Comparison of ENCODE assay signal across 8 mouse cellular contexts in the genomic region with DNA sequence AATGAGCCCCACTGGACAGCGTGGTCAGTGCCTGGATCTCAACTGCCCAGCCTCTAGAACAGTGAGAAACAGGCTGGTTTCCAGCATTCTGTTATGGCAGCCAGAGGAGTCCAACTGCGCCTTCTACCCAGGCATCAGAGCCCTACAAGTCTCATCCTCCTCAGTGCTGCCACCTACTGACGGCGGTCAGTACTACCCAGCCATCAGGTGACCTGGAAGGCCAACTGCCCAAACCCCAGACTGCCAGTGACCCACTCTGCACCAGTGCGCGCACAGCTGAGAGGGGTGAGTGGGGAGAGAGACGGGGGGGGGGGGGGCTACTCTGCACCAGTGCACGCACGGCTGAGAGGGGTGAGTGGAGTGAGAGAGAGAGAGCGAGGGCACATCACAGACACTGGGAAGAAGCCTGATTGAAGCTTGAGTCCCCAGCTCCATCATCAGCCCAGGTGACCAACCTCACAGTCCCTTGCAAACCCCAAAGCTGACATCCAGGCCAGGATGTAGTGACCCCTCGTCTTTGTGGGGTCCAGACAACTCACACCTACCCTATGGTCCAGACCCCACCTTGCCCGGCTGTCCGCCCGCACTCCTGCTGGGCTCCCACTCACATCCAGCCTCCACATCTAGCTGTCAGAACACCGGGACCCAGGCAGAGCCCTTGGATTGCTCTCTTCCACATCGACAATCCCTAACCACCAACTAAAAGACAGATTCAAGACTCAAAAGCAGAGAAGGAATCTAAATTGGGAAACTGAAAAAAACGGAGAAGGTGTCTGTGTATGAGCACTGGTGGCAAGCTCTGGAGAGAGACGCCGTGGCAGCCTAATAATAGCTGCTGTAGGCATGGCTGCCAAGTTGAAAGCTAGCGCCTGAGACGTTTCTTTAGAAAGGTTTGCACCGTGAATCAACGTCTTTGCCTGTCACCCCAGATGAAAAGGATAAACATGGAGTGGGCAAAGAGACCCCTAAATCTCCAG. TPM values are rescaled to one million over a fixed set of nuclear protein-coding genes. Genes with fewer than 3 reads are reported as not detected.
DNase-seq lines count a peak whose midpoint lies in the region; ATAC-seq lines count a peak whose summit lies in the region.

No protein-coding gene starts in this region.

- H3K27ac ChIP-seq in heart, embryonic 10.5 days, result peak overlapping the region; percentile 80
- H3K27ac ChIP-seq in kidney, embryonic 16.5 days (ENCODE audit: low read length), result no peak overlapping the region
- H3K27ac ChIP-seq in liver, embryonic 13.5 days, result no peak overlapping the region

- no peak overlapping the region for H3K9ac ChIP-seq in kidney, embryonic 16.5 days (replicated peaks; ENCODE audit: low read length)
- no peak overlapping the region for H3K9ac ChIP-seq in liver, embryonic 13.5 days

- H3K36me3 ChIP-seq in heart, embryonic 10.5 days, result peaks cover 45% of the 10 kb centered on the region
- H3K36me3 ChIP-seq in kidney, embryonic 16.5 days (ENCODE audit: insufficient read depth, low read length), result peaks cover 22% of the 10 kb centered on the region
- peaks cover 15% of the 10 kb centered on the region; the same call in 1 of the 2 replicates for H3K36me3 ChIP-seq in liver, embryonic 13.5 days

- no peak overlapping the region for H3K4me2 ChIP-seq in kidney, embryonic 16.5 days (replicated peaks; ENCODE audit: low read depth, low read length)
- no peak overlapping the region for H3K4me2 ChIP-seq in liver, embryonic 13.5 days

- H3K4me3 ChIP-seq in heart, embryonic 10.5 days, result peak overlapping the region; percentile 8; the same call in 1 of the 2 replicates
- H3K4me3 ChIP-seq in kidney, embryonic 16.5 days (ENCODE audit: low read length), result no peak overlapping the region
- H3K4me3 ChIP-seq in liver, embryonic 13.5 days (replicated peaks), result no peak overlapping the region

- no peaks in the 10 kb centered on the region for H3K9me3 ChIP-seq in heart, embryonic 10.5 days
- no peaks in the 10 kb centered on the region for H3K9me3 ChIP-seq in kidney, embryonic 16.5 days (ENCODE audit: low read length)
- H3K9me3 ChIP-seq in liver, embryonic 13.5 days (replicated peaks), result no peaks in the 10 kb centered on the region

- peak; percentile 64 to 77 for DNase-seq in adrenal gland, adult 18-20 months (ENCODE audit: low spot score in 2 of 2)
- DNase-seq in embryo, embryonic 11 days, result peak; percentile 79
- DNase-seq in heart, embryonic 10.5 days (ENCODE audit: low spot score), result peak; percentile 87
- peak; percentile 67 for DNase-seq in liver, embryonic 13.5 days
- DNase-seq in natural killer cell, adult 2 months (ENCODE audit: low spot score in 2 of 2), result peak; percentile 66 to 71
- DNase-seq in testis, postnatal 10 days (ENCODE audit: low spot score), result peak; percentile 89

- 39% methylated on average over 21 of the region's 23 CpGs for WGBS in heart, embryonic 10.5 days
- 52% methylated on average over 22 of the region's 23 CpGs for WGBS in kidney, embryonic 16.5 days
- 47% methylated on average over 23 of the region's 23 CpGs for WGBS in liver, embryonic 13.5 days (ENCODE audit: insufficient replicate concordance)

- H3K27me3 ChIP-seq in heart, embryonic 10.5 days (ENCODE audit: insufficient read depth, poor library complexity, severe bottlenecking), result no peaks in the 10 kb centered on the region
- no peaks in the 10 kb centered on the region for H3K27me3 ChIP-seq in kidney, embryonic 16.5 days (ENCODE audit: insufficient read depth, low read length)
- H3K27me3 ChIP-seq in liver, embryonic 13.5 days, result no peaks in the 10 kb centered on the region

- peak; percentile 58 for ATAC-seq in CD4-positive, CD25-positive, alpha-beta regulatory T cell, adult 4 months
- peak; percentile 65 for ATAC-seq in kidney, embryonic 16.5 days (ENCODE audit: low FRiP score, low TSS enrichment)
- ATAC-seq in liver, embryonic 13.5 days (ENCODE audit: low read depth), result 0 out of 2 replicates have a peak, but pooled peaks have one; percentile 45

- peaks cover 41% of the 10 kb centered on the region for H3K4me1 ChIP-seq in heart, embryonic 10.5 days
- peaks cover 12% of the 10 kb centered on the region; the same call in 1 of the 2 replicates for H3K4me1 ChIP-seq in kidney, embryonic 16.5 days (ENCODE audit: insufficient read depth, low read length)
- peaks cover 4% of the 10 kb centered on the region; the same call in 1 of the 2 replicates for H3K4me1 ChIP-seq in liver, embryonic 13.5 days (replicated peaks)

RNA-seq across cellular contexts. Expression of a gene that starts 22.6 kb away (rescaled TPM):
- 10 to 100 TPM in 1 of 2 experiments, 1 to 10 TPM in 1; 9.6 to 12.5 TPM for polyA plus RNA-seq in CD4-positive, CD25-positive, alpha-beta regulatory T cell, adult 4 months (2017; shearing (Covaris generic))
- 10 to 100 TPM; 48.2 to 83.4 TPM for total RNA-seq in adrenal gland, adult 18-20 months (2021)
- 67.7 and 76.3 TPM in 2 replicates for polyA plus RNA-seq in heart, embryonic 10.5 days (2016; fragmentation: Nextera tagmentation; extraction: Ambion mirVana)
- polyA plus RNA-seq in kidney, embryonic 16.5 days (2015; fragmentation: Nextera tagmentation; extraction: Ambion mirVana), result 75.0 and 80.5 TPM in 2 replicates
- polyA plus RNA-seq in liver, embryonic 13.5 days (2015; fragmentation: Nextera tagmentation; extraction: Ambion mirVana), result 8.7 and 12.1 TPM in 2 replicates

RNA-seq across cellular contexts. Expression of a gene that starts 34.3 kb away (rescaled TPM):
- 1 to 10 TPM; 1.3 to 1.9 TPM for polyA plus RNA-seq in CD4-positive, CD25-positive, alpha-beta regulatory T cell, adult 4 months (2017; shearing (Covaris generic))
- total RNA-seq in adrenal gland, adult 18-20 months (2021), result 10 to 100 TPM; 14.1 to 44.6 TPM
- 1.6 and 2.0 TPM in 2 replicates for polyA plus RNA-seq in heart, embryonic 10.5 days (2016; fragmentation: Nextera tagmentation; extraction: Ambion mirVana)
- 3.7 and 4.0 TPM in 2 replicates for polyA plus RNA-seq in kidney, embryonic 16.5 days (2015; fragmentation: Nextera tagmentation; extraction: Ambion mirVana)
- 0.95 and 1.1 TPM in 2 replicates for polyA plus RNA-seq in liver, embryonic 13.5 days (2015; fragmentation: Nextera tagmentation; extraction: Ambion mirVana)

RNA-seq across cellular contexts. Expression of a gene that starts 52.6 kb away (rescaled TPM):
- 10 to 100 TPM; 12.1 to 19.9 TPM for polyA plus RNA-seq in CD4-positive, CD25-positive, alpha-beta regulatory T cell, adult 4 months (2017; shearing (Covaris generic))
- 10 to 100 TPM; 25.3 to 26.5 TPM for total RNA-seq in adrenal gland, adult 18-20 months (2021)
- 17.2 and 17.3 TPM in 2 replicates for polyA plus RNA-seq in heart, embryonic 10.5 days (2016; fragmentation: Nextera tagmentation; extraction: Ambion mirVana)
- polyA plus RNA-seq in kidney, embryonic 16.5 days (2015; fragmentation: Nextera tagmentation; extraction: Ambion mirVana), result 18.3 and 21.1 TPM in 2 replicates
- polyA plus RNA-seq in liver, embryonic 13.5 days (2015; fragmentation: Nextera tagmentation; extraction: Ambion mirVana), result 11.4 and 14.9 TPM in 2 replicates
